Mouse (Mus musculus): ENCODE measurements around the gene Shcbp1. TPM values are rescaled to one million over a fixed set of nuclear protein-coding genes. Genes with fewer than 3 reads are reported as not detected.

Shcbp1 gene
- 17.5 TPM for polyA plus RNA-seq (2014; fragmentation: Illumina TruSeq; extraction: RNeasy Lipid Tissue Mini Kit (QIAGEN cat#74804); ENCODE audit: low read depth, low replicate concordance)

GRCm38 (mm10) chr8:4779254-4780055, at the start of gene Shcbp1:
TSS of gene Shcbp1 (minus strand) at chr8:4779567.

Other genes with a start within 250 kb of the Shcbp1 start
- gene Zfp958, start 166.4 kb downstream of the Shcbp1 start, polyA plus RNA-seq (2014; fragmentation: Illumina TruSeq; extraction: RNeasy Lipid Tissue Mini Kit (QIAGEN cat#74804); ENCODE audit: low read depth, low replicate concordance) = 74.4 TPM

Measured in sigmoid colon, adult 10 weeks (tissue).